Mouse (Mus musculus): Measurements from ENCODE around the gene Tgm3. TPM values are rescaled to one million over a fixed set of nuclear protein-coding genes. Genes with fewer than 3 reads are reported as not detected.

Gene Tgm3
- polyA plus RNA-seq, 1 experiment = 1.0 TPM

DNA sequence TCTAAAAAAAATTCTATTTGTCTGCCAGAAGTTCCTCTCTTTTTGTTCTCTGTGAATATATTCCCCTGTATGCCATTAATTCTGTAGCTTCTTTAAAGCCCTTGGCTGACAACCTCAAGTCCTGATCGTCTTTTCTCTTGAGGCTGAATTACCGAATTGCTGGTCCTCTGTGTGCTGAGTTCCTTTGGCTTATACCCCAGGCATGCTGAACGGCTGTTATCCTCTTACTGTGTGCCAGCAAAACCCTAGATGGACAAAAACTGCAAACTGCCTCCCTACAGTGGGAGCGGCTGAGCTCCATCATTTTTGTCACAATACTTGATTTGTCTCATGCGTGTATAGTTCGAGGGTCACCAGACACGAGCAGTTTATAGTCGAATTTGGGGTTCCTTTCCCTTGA is 24.7 kb downstream of the Tgm3 start:
- Histone ChIP-seq H3K36me3 (ENCODE audit: control insufficient read depth, insufficient read depth, low read length) (no peaks in the 10 kb centered on the region), H3K27ac (ENCODE audit: control insufficient read depth, insufficient read depth, low read depth, low read length) (no peak overlapping the region), H3K4me1 (ENCODE audit: control insufficient read depth, insufficient read depth, low read length) (no peaks in the 10 kb centered on the region), H3K27me3 (ENCODE audit: control insufficient read depth, insufficient read depth, low read length) (no peaks in the 10 kb centered on the region), H3K4me3 (ENCODE audit: control insufficient read depth, low read depth, low read length) (no peak overlapping the region)
- TF ChIP-seq POLR2A (IDR thresholded peaks at IDR 0.05; ENCODE audit: control insufficient read depth, low read depth, low read length) (no peak), CTCF (IDR thresholded peaks at IDR 0.05; ENCODE audit: control insufficient read depth, insufficient read depth, insufficient replicate concordance, low read depth, low read length) (no peak)

DNA sequence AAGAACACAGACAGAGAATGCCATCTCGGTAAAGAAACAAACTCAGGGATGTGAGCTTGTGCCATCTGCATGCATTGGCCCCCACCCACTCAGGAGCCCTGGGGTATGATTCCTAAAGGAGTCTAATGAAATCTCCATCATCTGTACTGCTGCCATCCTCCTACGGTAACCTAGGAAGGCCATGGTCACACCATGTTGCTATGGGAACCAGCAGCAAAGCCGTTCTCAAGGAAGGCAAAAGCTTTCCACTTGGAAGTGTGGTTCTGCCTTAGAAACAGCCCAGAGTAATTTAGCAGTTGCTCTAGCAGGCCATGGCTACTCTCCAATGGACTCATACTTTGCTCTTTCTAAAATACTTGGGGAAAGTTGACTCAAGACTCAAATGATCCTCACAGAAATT is 26.8 kb downstream of the Tgm3 start:
- Histone ChIP-seq H3K4me3 (ENCODE audit: control insufficient read depth, low read depth, low read length) (no peak overlapping the region), H3K27ac (ENCODE audit: control insufficient read depth, insufficient read depth, low read depth, low read length) (no peak overlapping the region), H3K4me1 (ENCODE audit: control insufficient read depth, insufficient read depth, low read length) (no peaks in the 10 kb centered on the region), H3K36me3 (ENCODE audit: control insufficient read depth, insufficient read depth, low read length) (no peaks in the 10 kb centered on the region), H3K27me3 (ENCODE audit: control insufficient read depth, insufficient read depth, low read length) (no peaks in the 10 kb centered on the region)
- no peak for TF ChIP-seq CTCF (IDR thresholded peaks at IDR 0.05; ENCODE audit: control insufficient read depth, insufficient read depth, insufficient replicate concordance, low read depth, low read length)
- no peak for TF ChIP-seq POLR2A (IDR thresholded peaks at IDR 0.05; ENCODE audit: control insufficient read depth, low read depth, low read length)

GRCm38 (mm10) chr2:130040190-130040886 is 28.2 kb downstream of the Tgm3 start:
- Histone ChIP-seq H3K4me3 (ENCODE audit: control insufficient read depth, low read depth, low read length) (no peak overlapping the region), H3K27ac (ENCODE audit: control insufficient read depth, insufficient read depth, low read depth, low read length) (no peak overlapping the region), H3K36me3 (ENCODE audit: control insufficient read depth, insufficient read depth, low read length) (no peaks in the 10 kb centered on the region), H3K4me1 (ENCODE audit: control insufficient read depth, insufficient read depth, low read length) (no peaks in the 10 kb centered on the region), H3K27me3 (ENCODE audit: control insufficient read depth, insufficient read depth, low read length) (no peaks in the 10 kb centered on the region)
- no peak for TF ChIP-seq POLR2A (IDR thresholded peaks at IDR 0.05; ENCODE audit: control insufficient read depth, low read depth, low read length)
- TF ChIP-seq CTCF (IDR thresholded peaks at IDR 0.05; ENCODE audit: control insufficient read depth, insufficient read depth, insufficient replicate concordance, low read depth, low read length) = no peak

- no peak overlapping the region for H3K4me3 ChIP-seq (ENCODE audit: control insufficient read depth, low read depth, low read length)
- no peaks in the 10 kb centered on the region for H3K4me1 ChIP-seq (ENCODE audit: control insufficient read depth, insufficient read depth, low read length)
- no peak for TF ChIP-seq POLR2A (IDR thresholded peaks at IDR 0.05; ENCODE audit: control insufficient read depth, low read depth, low read length)
- no peak overlapping the region for H3K27ac ChIP-seq (ENCODE audit: control insufficient read depth, insufficient read depth, low read depth, low read length)
- H3K36me3 ChIP-seq (ENCODE audit: control insufficient read depth, insufficient read depth, low read length) = no peaks in the 10 kb centered on the region
- no peaks in the 10 kb centered on the region for H3K27me3 ChIP-seq (ENCODE audit: control insufficient read depth, insufficient read depth, low read length)
Observed at GRCm38 (mm10) chr2:130043835-130044234, 31.7 kb downstream of the Tgm3 start.

- Histone ChIP-seq H3K27ac (ENCODE audit: control insufficient read depth, insufficient read depth, low read depth, low read length) (no peak overlapping the region), H3K27me3 (ENCODE audit: control insufficient read depth, insufficient read depth, low read length) (no peaks in the 10 kb centered on the region), H3K4me1 (ENCODE audit: control insufficient read depth, insufficient read depth, low read length) (no peaks in the 10 kb centered on the region), H3K36me3 (ENCODE audit: control insufficient read depth, insufficient read depth, low read length) (no peaks in the 10 kb centered on the region), H3K4me3 (ENCODE audit: control insufficient read depth, low read depth, low read length) (no peak overlapping the region)
- TF ChIP-seq POLR2A (IDR thresholded peaks at IDR 0.05; ENCODE audit: control insufficient read depth, low read depth, low read length) (no peak), CTCF (IDR thresholded peaks at IDR 0.05; ENCODE audit: control insufficient read depth, insufficient read depth, insufficient replicate concordance, low read depth, low read length) (no peak)
Observed at GRCm38 (mm10) chr2:130047923-130048440, 35.8 kb downstream of the Tgm3 start.

GRCm38 (mm10) chr2:130048792-130049191 is 36.6 kb downstream of the Tgm3 start:
- Histone ChIP-seq H3K27ac (ENCODE audit: control insufficient read depth, insufficient read depth, low read depth, low read length) (no peak overlapping the region), H3K27me3 (ENCODE audit: control insufficient read depth, insufficient read depth, low read length) (no peaks in the 10 kb centered on the region), H3K36me3 (ENCODE audit: control insufficient read depth, insufficient read depth, low read length) (no peaks in the 10 kb centered on the region), H3K4me1 (ENCODE audit: control insufficient read depth, insufficient read depth, low read length) (no peaks in the 10 kb centered on the region), H3K4me3 (ENCODE audit: control insufficient read depth, low read depth, low read length) (no peak overlapping the region)
- TF ChIP-seq CTCF (IDR thresholded peaks at IDR 0.05; ENCODE audit: control insufficient read depth, insufficient read depth, insufficient replicate concordance, low read depth, low read length) (no peak), POLR2A (IDR thresholded peaks at IDR 0.05; ENCODE audit: control insufficient read depth, low read depth, low read length) (no peak)

GRCm38 (mm10) chr2:130058149-130058548 is 46.0 kb downstream of the Tgm3 start:
- Histone ChIP-seq H3K36me3 (ENCODE audit: control insufficient read depth, insufficient read depth, low read length) (no peaks in the 10 kb centered on the region), H3K27ac (ENCODE audit: control insufficient read depth, insufficient read depth, low read depth, low read length) (no peak overlapping the region), H3K4me1 (ENCODE audit: control insufficient read depth, insufficient read depth, low read length) (no peaks in the 10 kb centered on the region), H3K4me3 (ENCODE audit: control insufficient read depth, low read depth, low read length) (no peak overlapping the region), H3K27me3 (ENCODE audit: control insufficient read depth, insufficient read depth, low read length) (no peaks in the 10 kb centered on the region)
- no peak for TF ChIP-seq CTCF (IDR thresholded peaks at IDR 0.05; ENCODE audit: control insufficient read depth, insufficient read depth, insufficient replicate concordance, low read depth, low read length)

Data from testis, adult 2 months (tissue).